Mouse (Mus musculus) embryonic facial prominence, embryonic 13.5 days (tissue): ENCODE data around the gene Il34. TPM values are rescaled to one million over a fixed set of nuclear protein-coding genes. Genes with fewer than 3 reads are reported as not detected.

Experiments used
- ATAC-seq: fragments of 200-750 bp; cut with Nextera tagmentation; 2 replicates; pipeline ENCODE4 v1.8.0; 2017; ENCODE audit warnings: low read depth; ENCODE audit not compliant: insufficient number of reproducible peaks, insufficient read depth, low FRiP score, low TSS enrichment
- H3K27ac ChIP-seq: fragments of 300-500 bp; sonication (generic); 2 replicates; pipeline ENCODE4 v1.5.1; 2015; ENCODE audit warnings: moderate library complexity, mild to moderate bottlenecking, inconsistent platforms
- H3K27me3 ChIP-seq: fragments of 300-500 bp; sonication (generic); 2 replicates; pipeline ENCODE4 v1.6.1; 2015; ENCODE audit warnings: mild to moderate bottlenecking, inconsistent platforms
- H3K36me3 ChIP-seq: fragments of 300-500 bp; sonication (generic); 2 replicates; pipeline ENCODE4 v1.6.1; 2015; ENCODE audit warnings: mild to moderate bottlenecking, inconsistent platforms
- H3K4me1 ChIP-seq: fragments of 300-500 bp; sonication (generic); 2 replicates; pipeline ENCODE4 v1.6.1; 2015; ENCODE audit warnings: inconsistent platforms
- H3K4me2 ChIP-seq: fragments of 300-500 bp; sonication (generic); 2 replicates; pipeline ENCODE4 v1.6.1; 2015; ENCODE audit warnings: moderate library complexity, mild to moderate bottlenecking, inconsistent platforms
- H3K4me3 ChIP-seq: fragments of 300-500 bp; sonication (generic); 2 replicates; pipeline ENCODE4 v1.5.1; 2015; ENCODE audit warnings: mild to moderate bottlenecking, inconsistent platforms
- H3K9ac ChIP-seq: fragments of 300-500 bp; sonication (generic); 2 replicates; pipeline ENCODE4 v1.6.1; 2015; ENCODE audit warnings: mild to moderate bottlenecking, inconsistent platforms
- H3K9me3 ChIP-seq: fragments of 300-500 bp; sonication (generic); 2 replicates; pipeline ENCODE4 v1.6.1; 2016; ENCODE audit warnings: inconsistent platforms
- WGBS: fragments of 180-500 bp; shearing (Covaris S2); methylation state at CpG from one replicate; pipeline ENCODE4 v1.1.7; 2015; ENCODE audit warnings: mixed read lengths; 5-methylcytosine and 5-hydroxymethylcytosine counted together
- polyA plus RNA-seq: library from polyadenylated mRNA; unstranded; fragments of >200 nt; fragmentation: Nextera tagmentation; extraction: Ambion mirVana; gene quantifications from 2 replicates; pipeline ENCODE4 v1.2.1, GENCODE M21; 2015

Il34 gene
- polyA plus RNA-seq, 1 experiment from 2014 or later = 0.60 TPM

GRCm38 (mm10) chr8:110824861-110825260 lies 19.1 kb upstream of the Il34 start:
- peaks cover 97% of the 10 kb centered on the region for H3K36me3 ChIP-seq
- WGBS = 87% methylated on average over 1 of the region's 1 CpGs

GRCm38 (mm10) chr8:110821960-110822359 lies 16.2 kb upstream of the Il34 start:
- H3K27me3 ChIP-seq = no peaks in the 10 kb centered on the region
- H3K9me3 ChIP-seq = no peaks in the 10 kb centered on the region
- 89% methylated on average over 3 of the region's 3 CpGs for WGBS
- ATAC-seq = no peak
- no peaks in the 10 kb centered on the region for H3K4me1 ChIP-seq
- H3K9ac ChIP-seq = no peak overlapping the region
- H3K4me3 ChIP-seq = no peak overlapping the region
- H3K27ac ChIP-seq = no peak overlapping the region
- H3K4me2 ChIP-seq = no peak overlapping the region
- H3K36me3 ChIP-seq = peaks cover 96% of the 10 kb centered on the region

More at GRCm38 (mm10) chr8:110824861-110825260, 19.1 kb upstream of the Il34 start:
- no peaks in the 10 kb centered on the region for H3K4me1 ChIP-seq
- no peak overlapping the region for H3K9ac ChIP-seq
- ATAC-seq = no peak
- H3K27ac ChIP-seq = no peak overlapping the region
- H3K9me3 ChIP-seq = no peaks in the 10 kb centered on the region
- H3K27me3 ChIP-seq = no peaks in the 10 kb centered on the region
- no peak overlapping the region for H3K4me2 ChIP-seq
- no peak overlapping the region for H3K4me3 ChIP-seq

- H3K4me3 ChIP-seq = no peak overlapping the region
- no peak overlapping the region for H3K9ac ChIP-seq
- no peak overlapping the region for H3K27ac ChIP-seq
- H3K36me3 ChIP-seq = peaks cover 97% of the 10 kb centered on the region
- ATAC-seq = no peak
- no peaks in the 10 kb centered on the region for H3K4me1 ChIP-seq
- WGBS = 92% methylated on average over 2 of the region's 2 CpGs
- no peaks in the 10 kb centered on the region for H3K27me3 ChIP-seq
- H3K4me2 ChIP-seq = no peak overlapping the region
- no peaks in the 10 kb centered on the region for H3K9me3 ChIP-seq
Measured at GRCm38 (mm10) chr8:110820257-110820656, 14.5 kb upstream of the Il34 start.

GRCm38 (mm10) chr8:110818593-110818992 lies 12.9 kb upstream of the Il34 start:
- no peak for ATAC-seq
- H3K27me3 ChIP-seq = no peaks in the 10 kb centered on the region
- no peaks in the 10 kb centered on the region for H3K9me3 ChIP-seq
- no peak overlapping the region for H3K4me2 ChIP-seq
- H3K27ac ChIP-seq = no peak overlapping the region
- no peaks in the 10 kb centered on the region for H3K4me1 ChIP-seq
- H3K9ac ChIP-seq = no peak overlapping the region
- 79% methylated on average over 3 of the region's 3 CpGs for WGBS
- H3K4me3 ChIP-seq = no peak overlapping the region
- H3K36me3 ChIP-seq = peaks cover 98% of the 10 kb centered on the region

- no peak overlapping the region for H3K9ac ChIP-seq
- no peaks in the 10 kb centered on the region for H3K4me1 ChIP-seq
- no peak overlapping the region for H3K4me2 ChIP-seq
- no peaks in the 10 kb centered on the region for H3K9me3 ChIP-seq
- H3K36me3 ChIP-seq = peaks cover 98% of the 10 kb centered on the region
- ATAC-seq = no peak
- no peak overlapping the region for H3K27ac ChIP-seq
- H3K4me3 ChIP-seq = no peak overlapping the region
- H3K27me3 ChIP-seq = no peaks in the 10 kb centered on the region
- WGBS = 95% methylated on average over 1 of the region's 1 CpGs
Measured at GRCm38 (mm10) chr8:110816990-110817389, 11.3 kb upstream of the Il34 start.

GRCm38 (mm10) chr8:110815308-110815707 lies 9.6 kb upstream of the Il34 start:
- Histone ChIP-seq H3K4me1 (no peaks in the 10 kb centered on the region), H3K4me2 (no peak overlapping the region), H3K4me3 (no peak overlapping the region), H3K9me3 (no peaks in the 10 kb centered on the region), H3K36me3 (peaks cover 98% of the 10 kb centered on the region), H3K27ac (no peak overlapping the region), H3K9ac (no peak overlapping the region), H3K27me3 (no peaks in the 10 kb centered on the region)
- WGBS = 65% methylated on average over 3 of the region's 3 CpGs
- ATAC-seq = no peak

- Histone ChIP-seq H3K4me1 (peaks cover 14% of the 10 kb centered on the region), H3K4me3 (no peak overlapping the region), H3K27me3 (no peaks in the 10 kb centered on the region), H3K9ac (no peak overlapping the region), H3K4me2 (no peak overlapping the region), H3K36me3 (peaks cover 95% of the 10 kb centered on the region), H3K9me3 (no peaks in the 10 kb centered on the region), H3K27ac (no peak overlapping the region)
- WGBS = 88% methylated on average over 7 of the region's 7 CpGs
- ATAC-seq = no peak
Measured at GRCm38 (mm10) chr8:110813081-110813812, 7.5 kb upstream of the Il34 start.

GRCm38 (mm10) chr8:110812349-110813080 lies 6.8 kb upstream of the Il34 start:
- H3K4me3 ChIP-seq = no peak overlapping the region
- H3K36me3 ChIP-seq = peaks cover 88% of the 10 kb centered on the region
- H3K27me3 ChIP-seq = no peaks in the 10 kb centered on the region
- ATAC-seq = no peak
- H3K9me3 ChIP-seq = no peaks in the 10 kb centered on the region
- no peak overlapping the region for H3K9ac ChIP-seq
- WGBS = 94% methylated on average over 7 of the region's 7 CpGs
- no peak overlapping the region for H3K27ac ChIP-seq
- H3K4me1 ChIP-seq = peaks cover 21% of the 10 kb centered on the region
- no peak overlapping the region for H3K4me2 ChIP-seq

- no peaks in the 10 kb centered on the region for H3K27me3 ChIP-seq
- no peak overlapping the region for H3K9ac ChIP-seq
- H3K4me1 ChIP-seq = peaks cover 25% of the 10 kb centered on the region
- H3K27ac ChIP-seq = no peak overlapping the region
- peaks cover 80% of the 10 kb centered on the region for H3K36me3 ChIP-seq
- 93% methylated on average over 7 of the region's 7 CpGs for WGBS
- no peak overlapping the region for H3K4me3 ChIP-seq
- no peak overlapping the region for H3K4me2 ChIP-seq
- H3K9me3 ChIP-seq = no peaks in the 10 kb centered on the region
- no peak for ATAC-seq
Measured at GRCm38 (mm10) chr8:110811793-110812192, 6.1 kb upstream of the Il34 start.

GRCm38 (mm10) chr8:110811116-110811515 lies 5.4 kb upstream of the Il34 start:
- H3K27ac ChIP-seq = no peak overlapping the region
- H3K4me1 ChIP-seq = peaks cover 25% of the 10 kb centered on the region
- 95% methylated on average over 3 of the region's 3 CpGs for WGBS
- no peaks in the 10 kb centered on the region for H3K9me3 ChIP-seq
- no peaks in the 10 kb centered on the region for H3K27me3 ChIP-seq
- H3K4me2 ChIP-seq = no peak overlapping the region
- no peak overlapping the region for H3K9ac ChIP-seq
- no peak overlapping the region for H3K4me3 ChIP-seq
- no peak for ATAC-seq
- H3K36me3 ChIP-seq = peaks cover 74% of the 10 kb centered on the region

GRCm38 (mm10) chr8:110810481-110811065 lies 4.8 kb upstream of the Il34 start:
- no peak for ATAC-seq
- H3K36me3 ChIP-seq = peaks cover 68% of the 10 kb centered on the region
- no peak overlapping the region for H3K9ac ChIP-seq
- H3K27me3 ChIP-seq = no peaks in the 10 kb centered on the region
- no peaks in the 10 kb centered on the region for H3K9me3 ChIP-seq
- no peak overlapping the region; the same call in 1 of the 2 replicates for H3K27ac ChIP-seq
- H3K4me1 ChIP-seq = peaks cover 30% of the 10 kb centered on the region
- 87% methylated on average over 7 of the region's 7 CpGs for WGBS
- no peak overlapping the region for H3K4me3 ChIP-seq
- H3K4me2 ChIP-seq = no peak overlapping the region

- H3K4me1 ChIP-seq = peaks cover 31% of the 10 kb centered on the region
- H3K27me3 ChIP-seq = no peaks in the 10 kb centered on the region
- H3K4me3 ChIP-seq = no peak overlapping the region
- no peaks in the 10 kb centered on the region for H3K9me3 ChIP-seq
- 55% methylated on average over 2 of the region's 2 CpGs for WGBS
- H3K36me3 ChIP-seq = peaks cover 61% of the 10 kb centered on the region
- no peak overlapping the region for H3K4me2 ChIP-seq
- no peak overlapping the region for H3K27ac ChIP-seq
- no peak for ATAC-seq
- no peak overlapping the region for H3K9ac ChIP-seq
Measured at GRCm38 (mm10) chr8:110809831-110810230, 4.1 kb upstream of the Il34 start.
